Mouse (Mus musculus) forebrain, embryonic 12.5 days (tissue): ENCODE data around the gene Rpl29. TPM values are rescaled to one million over a fixed set of nuclear protein-coding genes. Genes with fewer than 3 reads are reported as not detected.
A peak's percentile ranks its signal among the peaks of the same experiment; 100 is the strongest.

Experiments used
- ATAC-seq: fragments of 200-750 bp; cut with Nextera tagmentation; 2 replicates; pipeline ENCODE4 v1.8.0; 2017; ENCODE audit warnings: moderate TSS enrichment; ENCODE audit not compliant: low FRiP score
- H3K27ac ChIP-seq: fragments of 300-500 bp; sonication (generic); 2 replicates; pipeline ENCODE4 v1.5.1; 2016; ENCODE audit warnings: mild to moderate bottlenecking
- H3K27me3 ChIP-seq: fragments of 300-500 bp; sonication (generic); 2 replicates; pipeline ENCODE4 v1.6.1; 2016; ENCODE audit warnings: mild to moderate bottlenecking
- H3K36me3 ChIP-seq: fragments of 300-500 bp; sonication (generic); replicated peaks from 2 replicates; pipeline ENCODE4 v1.6.1; 2016; ENCODE audit warnings: mild to moderate bottlenecking
- H3K4me1 ChIP-seq: fragments of 300-500 bp; sonication (generic); 2 replicates; pipeline ENCODE4 v1.6.1; 2016
- H3K4me2 ChIP-seq: fragments of 300-500 bp; sonication (generic); 2 replicates; pipeline ENCODE4 v1.6.1; 2016; ENCODE audit warnings: mild to moderate bottlenecking, moderate library complexity
- H3K4me3 ChIP-seq: fragments of 300-500 bp; sonication (generic); replicated peaks from 2 replicates; pipeline ENCODE4 v1.5.1; 2016; ENCODE audit warnings: mild to moderate bottlenecking
- H3K9ac ChIP-seq: fragments of 300-500 bp; sonication (generic); 2 replicates; pipeline ENCODE4 v1.6.1; 2016; ENCODE audit warnings: mild to moderate bottlenecking
- H3K9me3 ChIP-seq: fragments of 300-500 bp; sonication (generic); 2 replicates; pipeline ENCODE4 v1.6.1; 2016
- WGBS: fragments of 180-500 bp; shearing (Covaris S2); methylation state at CpG from one replicate; pipeline ENCODE4 v1.1.7; 2016; 5-methylcytosine and 5-hydroxymethylcytosine counted together
- polyA plus RNA-seq: library from polyadenylated mRNA; unstranded; fragments of >200 nt; fragmentation: Nextera tagmentation; extraction: Ambion mirVana; gene quantifications from 2 replicates; pipeline ENCODE4 v1.2.1, GENCODE M21; 2016

Gene Rpl29
- 757 and 770 TPM in 2 replicates for polyA plus RNA-seq

GRCm38 (mm10) chr9:106429221-106430014 is at the start of gene Rpl29:
Gene Rpl29, plus strand, starts transcription at chr9:106429454.
- Histone ChIP-seq H3K4me3 (peak within 1 kb of the TSS; percentile 70), H3K4me2 (peak within 1 kb of the TSS; percentile 63), H3K27ac (peak within 1 kb of the TSS; percentile 97), H3K4me1 (peaks cover 13% of the 10 kb centered on the region), H3K27me3 (no peaks in the 10 kb centered on the region), H3K9me3 (no peaks in the 10 kb centered on the region), H3K36me3 (peaks cover 39% of the 10 kb centered on the region), H3K9ac (peak within 1 kb of the TSS; percentile 98)
- WGBS, result under 1% methylated on average over 53 of the region's 55 CpGs
- ATAC-seq, result peak; percentile 92

DNA sequence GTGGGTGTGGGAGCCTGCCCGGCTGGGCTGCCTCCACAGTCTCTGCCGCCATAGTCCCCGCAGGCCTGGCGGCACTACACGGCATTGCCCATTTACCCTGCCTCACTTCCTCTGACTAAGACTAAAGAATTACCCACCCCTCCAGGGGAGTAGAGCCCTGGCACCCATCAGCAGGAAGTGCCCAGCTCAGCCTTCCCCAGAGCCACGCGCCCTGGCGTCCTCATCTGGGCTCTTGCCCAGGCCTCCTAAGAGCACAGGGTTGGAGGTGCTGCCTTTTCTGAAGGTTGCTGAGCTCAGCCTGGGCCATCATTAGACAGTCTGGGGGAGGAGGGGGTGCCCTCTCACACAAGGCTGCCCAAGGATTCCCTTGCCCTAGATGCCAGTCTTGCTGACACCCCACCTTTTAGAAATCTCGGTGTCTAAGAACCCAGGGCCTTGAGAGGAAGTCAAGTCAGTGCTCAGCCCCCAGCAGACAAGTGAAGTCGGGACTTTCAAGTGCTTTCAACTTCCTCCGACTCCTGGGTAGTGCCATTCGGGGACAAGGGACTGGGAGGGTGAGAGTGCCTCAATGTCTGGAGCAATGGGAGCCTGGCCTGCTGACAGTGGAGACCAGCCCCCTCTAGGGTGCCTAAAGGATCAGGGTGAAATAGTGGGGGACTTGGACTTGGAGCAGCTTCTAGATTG is 42.9 kb upstream of the Rpl29 start:
- Histone ChIP-seq H3K4me1 (peaks cover 32% of the 10 kb centered on the region), H3K4me2 (no peak overlapping the region), H3K4me3 (no peak overlapping the region), H3K27me3 (peaks cover 16% of the 10 kb centered on the region; the same call in 1 of the 2 replicates), H3K9ac (no peak overlapping the region), H3K9me3 (no peaks in the 10 kb centered on the region), H3K36me3 (no peaks in the 10 kb centered on the region), H3K27ac (no peak overlapping the region)
- 90% methylated on average over 12 of the region's 12 CpGs for WGBS
- no peak for ATAC-seq

GRCm38 (mm10) chr9:106392828-106393527 is 36.3 kb upstream of the Rpl29 start:
- 84% methylated on average over 11 of the region's 11 CpGs for WGBS
- Histone ChIP-seq H3K27me3 (no peaks in the 10 kb centered on the region; the same call in 1 of the 2 replicates), H3K9ac (no peak overlapping the region), H3K4me3 (no peak overlapping the region), H3K4me1 (peaks cover 19% of the 10 kb centered on the region), H3K27ac (no peak overlapping the region), H3K36me3 (no peaks in the 10 kb centered on the region), H3K9me3 (no peaks in the 10 kb centered on the region), H3K4me2 (no peak overlapping the region)
- ATAC-seq, result no peak

GRCm38 (mm10) chr9:106393548-106393947 is 35.7 kb upstream of the Rpl29 start:
- no peak overlapping the region for H3K4me2 ChIP-seq
- H3K27ac ChIP-seq, result no peak overlapping the region
- H3K9me3 ChIP-seq, result no peaks in the 10 kb centered on the region
- H3K27me3 ChIP-seq, result no peaks in the 10 kb centered on the region; the same call in 1 of the 2 replicates
- no peak overlapping the region for H3K9ac ChIP-seq
- no peak for ATAC-seq
- no peak overlapping the region for H3K4me3 ChIP-seq
- no peaks in the 10 kb centered on the region for H3K36me3 ChIP-seq
- H3K4me1 ChIP-seq, result peaks cover 19% of the 10 kb centered on the region
- WGBS, result 86% methylated on average over 8 of the region's 8 CpGs

GRCm38 (mm10) chr9:106394649-106395602 is 34.3 kb upstream of the Rpl29 start:
- Histone ChIP-seq H3K9ac (no peak overlapping the region), H3K36me3 (no peaks in the 10 kb centered on the region), H3K4me1 (peaks cover 19% of the 10 kb centered on the region), H3K9me3 (no peaks in the 10 kb centered on the region), H3K4me2 (no peak overlapping the region), H3K27me3 (no peaks in the 10 kb centered on the region; the same call in 1 of the 2 replicates), H3K4me3 (no peak overlapping the region), H3K27ac (peak overlapping the region; percentile 51; the same call in 1 of the 2 replicates)
- ATAC-seq, result peak; percentile 64
- 35% methylated on average over 11 of the region's 11 CpGs for WGBS

- H3K27me3 ChIP-seq, result no peaks in the 10 kb centered on the region; the same call in 1 of the 2 replicates
- no peak overlapping the region for H3K27ac ChIP-seq
- no peak for ATAC-seq
- no peak overlapping the region for H3K4me2 ChIP-seq
- peaks cover 17% of the 10 kb centered on the region for H3K4me1 ChIP-seq
- H3K36me3 ChIP-seq, result no peaks in the 10 kb centered on the region
- WGBS, result 84% methylated on average over 4 of the region's 4 CpGs
- no peak overlapping the region for H3K9ac ChIP-seq
- no peaks in the 10 kb centered on the region for H3K9me3 ChIP-seq
- no peak overlapping the region for H3K4me3 ChIP-seq
These were observed 31.5 kb upstream of the Rpl29 start for GRCm38 (mm10) chr9:106397733-106398132.

- WGBS, result 87% methylated on average over 9 of the region's 9 CpGs
- no peak for ATAC-seq
- H3K4me1 ChIP-seq, result peaks cover 17% of the 10 kb centered on the region
- no peak overlapping the region for H3K9ac ChIP-seq
- H3K4me2 ChIP-seq, result no peak overlapping the region
- no peaks in the 10 kb centered on the region for H3K36me3 ChIP-seq
- H3K27me3 ChIP-seq, result no peaks in the 10 kb centered on the region; the same call in 1 of the 2 replicates
- no peaks in the 10 kb centered on the region for H3K9me3 ChIP-seq
- H3K4me3 ChIP-seq, result no peak overlapping the region
- no peak overlapping the region for H3K27ac ChIP-seq
These were observed 30.5 kb upstream of the Rpl29 start for GRCm38 (mm10) chr9:106398667-106399311.

- Histone ChIP-seq H3K9ac (no peak overlapping the region), H3K9me3 (no peaks in the 10 kb centered on the region), H3K27me3 (no peaks in the 10 kb centered on the region; the same call in 1 of the 2 replicates), H3K4me3 (no peak overlapping the region), H3K36me3 (no peaks in the 10 kb centered on the region), H3K4me1 (peaks cover 8% of the 10 kb centered on the region), H3K4me2 (no peak overlapping the region), H3K27ac (no peak overlapping the region)
- ATAC-seq, result no peak
- WGBS, result 80% methylated on average over 3 of the region's 3 CpGs
These were observed 29.4 kb upstream of the Rpl29 start for GRCm38 (mm10) chr9:106399808-106400207.

- no peaks in the 10 kb centered on the region; the same call in 1 of the 2 replicates for H3K27me3 ChIP-seq
- no peak for ATAC-seq
- H3K36me3 ChIP-seq, result no peaks in the 10 kb centered on the region
- no peak overlapping the region for H3K4me3 ChIP-seq
- H3K9me3 ChIP-seq, result no peaks in the 10 kb centered on the region
- no peak overlapping the region for H3K9ac ChIP-seq
- H3K4me1 ChIP-seq, result peaks cover 6% of the 10 kb centered on the region; the same call in 1 of the 2 replicates
- no peak overlapping the region for H3K4me2 ChIP-seq
- H3K27ac ChIP-seq, result no peak overlapping the region
- WGBS, result 80% methylated on average over 5 of the region's 5 CpGs
These were observed 27.1 kb upstream of the Rpl29 start for GRCm38 (mm10) chr9:106402149-106402548.

DNA sequence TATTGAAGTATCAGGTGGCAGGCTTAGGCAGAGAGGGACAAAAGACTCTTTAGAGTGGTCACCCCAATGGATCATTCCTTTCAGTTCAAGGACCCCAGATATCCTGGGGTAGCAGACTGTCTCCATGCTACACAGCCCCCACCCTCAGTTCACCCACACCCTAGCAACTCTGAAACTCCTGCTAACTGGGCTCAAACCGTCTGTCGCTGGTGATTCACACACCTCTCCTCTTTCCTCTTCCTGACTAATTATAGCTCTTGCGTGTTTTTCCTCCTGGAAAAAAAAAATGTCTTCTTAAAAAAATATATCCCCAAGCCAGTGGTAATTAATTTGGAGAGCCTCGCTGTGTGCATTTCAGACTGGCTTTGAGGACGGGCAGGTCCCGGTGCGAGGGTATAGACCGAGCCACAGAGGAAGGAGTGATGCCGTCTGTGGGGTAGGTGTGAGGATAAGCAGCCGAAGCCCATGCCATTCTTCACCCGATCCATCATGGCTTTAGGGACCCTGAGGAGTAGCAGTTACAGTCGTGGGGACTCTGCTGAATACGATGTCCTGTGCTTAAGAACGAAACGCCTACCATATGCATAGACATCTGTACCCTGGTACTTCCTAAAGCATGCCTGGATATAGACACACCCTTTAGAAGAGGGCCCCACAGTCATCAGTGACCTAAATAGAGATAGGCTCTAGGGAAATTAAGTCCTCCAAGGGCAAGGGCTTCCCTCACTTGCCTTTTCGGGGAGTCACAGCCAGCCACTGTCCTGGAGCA is 26.5 kb upstream of the Rpl29 start:
- H3K27me3 ChIP-seq, result no peaks in the 10 kb centered on the region; the same call in 1 of the 2 replicates
- H3K9me3 ChIP-seq, result no peaks in the 10 kb centered on the region
- H3K4me3 ChIP-seq, result no peak overlapping the region
- ATAC-seq, result no peak
- H3K36me3 ChIP-seq, result no peaks in the 10 kb centered on the region
- H3K4me1 ChIP-seq, result peaks cover 6% of the 10 kb centered on the region; the same call in 1 of the 2 replicates
- WGBS, result 85% methylated on average over 16 of the region's 16 CpGs
- H3K27ac ChIP-seq, result no peak overlapping the region
- no peak overlapping the region for H3K4me2 ChIP-seq
- H3K9ac ChIP-seq, result no peak overlapping the region
